Mouse (Mus musculus) midbrain, embryonic 15.5 days (tissue): ENCODE results near the gene Hand2. TPM values are rescaled to one million over a fixed set of nuclear protein-coding genes. Genes with fewer than 3 reads are reported as not detected.

Experiments used
- ATAC-seq: fragments of 200-750 bp; cut with Nextera tagmentation; replicated peaks from 2 replicates; pipeline ENCODE4 v1.8.0; 2017; ENCODE audit warnings: moderate TSS enrichment
- H3K27ac ChIP-seq: fragments of 300-500 bp; sonication (generic); 2 replicates; pipeline ENCODE4 v1.5.1; 2015; ENCODE audit warnings: mild to moderate bottlenecking, inconsistent platforms
- H3K27me3 ChIP-seq: fragments of 300-500 bp; sonication (generic); replicated peaks from 2 replicates; pipeline ENCODE4 v1.6.1; 2015; ENCODE audit warnings: inconsistent platforms
- H3K36me3 ChIP-seq: fragments of 300-500 bp; sonication (generic); replicated peaks from 2 replicates; pipeline ENCODE4 v1.6.1; 2015; ENCODE audit warnings: inconsistent platforms
- H3K4me1 ChIP-seq: fragments of 300-500 bp; sonication (generic); 2 replicates; pipeline ENCODE4 v1.6.1; 2015; ENCODE audit warnings: inconsistent platforms
- H3K4me2 ChIP-seq: fragments of 300-500 bp; sonication (generic); 2 replicates; pipeline ENCODE4 v1.6.1; 2015; ENCODE audit warnings: inconsistent platforms, mild to moderate bottlenecking, moderate library complexity
- H3K4me3 ChIP-seq: fragments of 300-500 bp; sonication (generic); 2 replicates; pipeline ENCODE4 v1.5.1; 2015; ENCODE audit warnings: mild to moderate bottlenecking, inconsistent platforms
- H3K9ac ChIP-seq: fragments of 300-500 bp; sonication (generic); 2 replicates; pipeline ENCODE4 v1.6.1; 2015; ENCODE audit warnings: mild to moderate bottlenecking, inconsistent platforms
- H3K9me3 ChIP-seq: fragments of 300-500 bp; sonication (generic); 2 replicates; pipeline ENCODE4 v1.6.1; 2016; ENCODE audit warnings: inconsistent platforms
- WGBS: fragments of 180-500 bp; shearing (Covaris S2); methylation state at CpG from one replicate; pipeline ENCODE4 v1.1.7; 2015; ENCODE audit warnings: mixed read lengths; 5-methylcytosine and 5-hydroxymethylcytosine counted together
- polyA plus RNA-seq: library from polyadenylated mRNA; unstranded; fragments of >200 nt; fragmentation: Nextera tagmentation; extraction: Ambion mirVana; gene quantifications from 2 replicates; pipeline ENCODE4 v1.2.1, GENCODE M21; 2015

Gene Hand2
- polyA plus RNA-seq, 1 experiment from 2014 or later, result not detected

- 3% methylated on average over 5 of the region's 5 CpGs for WGBS
- no peak overlapping the region for H3K9ac ChIP-seq
These were observed 2.8 kb upstream of the Hand2 start for GRCm38 (mm10) chr8:57317890-57318480.

DNA sequence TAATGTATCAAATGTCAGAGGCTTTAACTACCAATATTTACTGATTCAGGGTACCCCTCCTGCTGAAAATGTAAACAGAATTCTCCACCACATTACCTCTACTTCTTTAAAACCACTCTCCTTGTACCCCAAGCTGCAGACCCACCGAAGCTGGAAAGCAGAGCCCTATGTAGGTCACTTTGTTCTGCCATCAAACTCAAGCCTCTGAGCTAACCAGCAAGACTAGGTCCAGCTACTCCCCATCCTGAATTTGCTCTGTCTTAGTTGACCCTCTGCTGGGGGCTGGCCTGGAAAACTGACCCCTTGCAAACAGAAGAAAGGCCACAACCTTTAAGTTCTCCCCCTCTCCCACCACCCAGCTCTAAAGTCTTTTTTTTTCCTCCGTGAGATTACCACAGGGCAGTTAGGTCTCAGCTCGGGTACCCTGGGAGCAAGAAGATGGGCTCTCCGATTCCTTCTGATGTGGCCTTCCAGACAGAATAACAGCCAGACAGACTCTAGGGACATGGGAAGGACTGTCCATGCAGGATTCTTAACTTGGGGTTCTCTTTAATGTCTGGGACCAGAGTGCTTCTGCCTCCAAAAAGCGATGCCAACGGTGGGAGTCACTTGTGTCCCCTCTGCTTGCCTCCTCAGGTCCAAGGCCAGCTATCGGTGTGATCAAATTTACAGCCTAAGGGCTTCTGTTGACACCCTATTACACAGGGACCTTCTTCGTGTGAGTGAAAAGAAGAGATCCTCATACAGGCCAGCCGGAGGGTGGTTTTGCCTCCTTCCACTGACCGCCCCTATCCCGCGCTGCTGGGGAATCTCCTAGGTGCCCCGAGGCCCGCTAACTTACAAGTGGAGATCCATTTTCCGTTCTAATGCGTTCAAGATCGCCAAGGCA, 1.4 kb upstream of the Hand2 start:
- Histone ChIP-seq H3K4me2 (no peak overlapping the region), H3K27ac (no peak overlapping the region), H3K4me1 (peaks cover 14% of the 10 kb centered on the region), H3K9me3 (no peaks in the 10 kb centered on the region), H3K27me3 (peaks cover 86% of the 10 kb centered on the region), H3K4me3 (no peak overlapping the region), H3K9ac (no peak overlapping the region), H3K36me3 (no peaks in the 10 kb centered on the region)
- ATAC-seq, result no peak
- WGBS, result 1% methylated on average over 17 of the region's 17 CpGs

More at GRCm38 (mm10) chr8:57317890-57318480, 2.8 kb upstream of the Hand2 start:
- Histone ChIP-seq H3K4me2 (no peak overlapping the region), H3K9me3 (no peaks in the 10 kb centered on the region), H3K4me3 (no peak overlapping the region), H3K4me1 (peaks cover 14% of the 10 kb centered on the region), H3K36me3 (no peaks in the 10 kb centered on the region), H3K27me3 (peaks cover 86% of the 10 kb centered on the region), H3K27ac (no peak overlapping the region)
- ATAC-seq, result no peak

- no peak overlapping the region for H3K27ac ChIP-seq
- 1% methylated on average over 22 of the region's 22 CpGs for WGBS
- no peaks in the 10 kb centered on the region for H3K9me3 ChIP-seq
- H3K4me1 ChIP-seq, result peaks cover 14% of the 10 kb centered on the region
- H3K4me2 ChIP-seq, result no peak overlapping the region
- H3K4me3 ChIP-seq, result no peak overlapping the region
- H3K9ac ChIP-seq, result no peak overlapping the region
- ATAC-seq, result no peak
- H3K27me3 ChIP-seq, result peaks cover 85% of the 10 kb centered on the region
- H3K36me3 ChIP-seq, result no peaks in the 10 kb centered on the region
These were observed 700 bp upstream of the Hand2 start for GRCm38 (mm10) chr8:57319981-57320585.

DNA sequence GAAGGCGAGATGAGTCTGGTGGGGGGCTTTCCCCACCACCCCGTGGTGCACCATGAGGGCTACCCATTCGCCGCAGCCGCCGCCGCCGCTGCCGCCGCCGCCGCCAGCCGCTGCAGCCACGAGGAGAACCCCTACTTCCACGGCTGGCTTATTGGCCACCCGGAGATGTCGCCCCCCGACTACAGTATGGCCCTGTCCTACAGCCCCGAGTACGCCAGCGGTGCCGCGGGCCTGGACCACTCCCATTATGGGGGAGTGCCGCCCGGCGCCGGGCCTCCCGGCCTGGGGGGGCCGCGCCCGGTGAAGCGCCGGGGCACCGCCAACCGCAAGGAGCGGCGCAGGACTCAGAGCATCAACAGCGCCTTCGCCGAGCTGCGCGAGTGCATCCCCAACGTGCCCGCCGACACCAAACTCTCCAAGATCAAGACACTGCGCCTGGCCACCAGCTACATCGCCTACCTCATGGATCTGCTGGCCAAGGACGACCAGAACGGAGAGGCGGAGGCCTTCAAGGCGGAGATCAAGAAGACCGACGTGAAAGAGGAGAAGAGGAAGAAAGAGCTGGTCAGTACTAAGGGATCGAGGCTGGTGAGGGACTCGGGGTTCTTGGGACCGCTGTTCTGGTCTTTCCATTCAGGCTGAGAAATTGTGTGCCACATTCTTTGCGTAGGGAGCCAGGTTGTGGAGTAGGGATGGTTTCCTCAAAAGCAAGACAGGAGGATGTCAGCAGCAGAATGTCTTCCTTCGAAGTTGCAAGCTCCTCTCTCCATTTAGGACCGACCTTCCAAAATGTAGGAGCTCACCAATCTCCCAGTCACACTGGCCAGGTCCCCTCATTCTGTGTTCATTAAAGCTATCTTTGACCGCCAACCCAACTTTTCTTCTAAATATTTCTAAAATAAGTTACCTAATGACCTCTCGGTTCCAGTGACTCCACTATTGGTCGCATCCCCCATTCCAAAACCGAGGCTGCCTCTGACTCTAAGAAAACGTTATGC, 1.4 kb downstream of the Hand2 start:
- H3K27me3 ChIP-seq, result peaks cover 86% of the 10 kb centered on the region
- H3K4me3 ChIP-seq, result peak overlapping the region; percentile 28
- no peaks in the 10 kb centered on the region for H3K9me3 ChIP-seq
- H3K9ac ChIP-seq, result no peak overlapping the region
- H3K27ac ChIP-seq, result no peak overlapping the region
- peak; percentile 53 for ATAC-seq
- under 1% methylated on average over 53 of the region's 64 CpGs for WGBS
- peaks cover 14% of the 10 kb centered on the region for H3K4me1 ChIP-seq
- no peaks in the 10 kb centered on the region for H3K36me3 ChIP-seq
- H3K4me2 ChIP-seq, result peak overlapping the region; percentile 47

GRCm38 (mm10) chr8:57322961-57323941, 2.5 kb downstream of the Hand2 start:
- no peaks in the 10 kb centered on the region for H3K9me3 ChIP-seq
- H3K4me1 ChIP-seq, result peaks cover 16% of the 10 kb centered on the region
- WGBS, result 1% methylated on average over 31 of the region's 31 CpGs
- H3K27me3 ChIP-seq, result peaks cover 84% of the 10 kb centered on the region
- H3K4me3 ChIP-seq, result no peak overlapping the region
- no peak overlapping the region for H3K9ac ChIP-seq
- no peaks in the 10 kb centered on the region for H3K36me3 ChIP-seq
- ATAC-seq, result no peak
- no peak overlapping the region for H3K27ac ChIP-seq
- no peak overlapping the region for H3K4me2 ChIP-seq

DNA sequence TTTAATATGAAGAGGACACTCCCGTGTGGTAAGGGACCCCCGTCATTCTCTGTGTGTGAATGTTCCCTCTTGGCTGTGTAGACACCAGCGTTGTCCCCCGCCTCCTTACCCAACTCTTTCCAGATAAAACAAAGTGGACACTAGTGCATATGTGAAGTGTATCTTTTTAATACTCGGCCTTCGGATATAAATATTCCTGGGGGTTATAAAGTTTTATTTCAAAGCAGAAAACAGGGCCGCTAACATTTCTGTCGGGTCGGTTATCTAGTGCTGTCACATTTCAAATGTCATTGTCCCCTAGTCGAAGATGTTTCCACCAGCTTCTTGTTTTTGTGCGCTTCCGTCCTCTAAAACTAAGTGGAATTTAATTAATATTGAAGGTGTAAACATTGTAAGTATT, 3.3 kb downstream of the Hand2 start:
- Histone ChIP-seq H3K4me3 (no peak overlapping the region), H3K27ac (no peak overlapping the region), H3K9me3 (no peaks in the 10 kb centered on the region), H3K9ac (no peak overlapping the region), H3K27me3 (peaks cover 82% of the 10 kb centered on the region), H3K4me2 (no peak overlapping the region), H3K4me1 (peaks cover 24% of the 10 kb centered on the region), H3K36me3 (no peaks in the 10 kb centered on the region)
- no peak for ATAC-seq
- WGBS, result 3% methylated on average over 12 of the region's 12 CpGs

DNA sequence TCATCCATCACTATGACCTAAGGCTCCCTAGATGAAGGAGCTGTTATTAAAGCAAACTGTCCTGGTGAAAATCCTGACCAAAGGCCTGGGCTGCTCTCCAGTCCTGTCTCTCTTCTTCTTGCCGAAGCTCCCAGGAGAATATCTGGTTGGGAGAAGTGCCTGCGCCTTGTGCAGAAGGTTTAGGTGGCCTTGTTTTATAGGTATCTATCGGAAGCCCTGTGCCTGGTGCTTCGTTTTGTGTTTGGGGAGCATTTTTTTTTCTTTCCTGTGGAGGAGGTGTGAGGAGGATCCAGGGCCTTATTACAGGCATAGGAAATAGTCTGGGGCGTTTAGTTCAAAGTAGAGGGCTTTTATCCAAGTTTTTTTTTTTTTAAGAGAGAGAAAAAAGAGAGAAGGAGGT, 3.9 kb downstream of the Hand2 start:
- no peak overlapping the region for H3K9ac ChIP-seq
- H3K36me3 ChIP-seq, result no peaks in the 10 kb centered on the region
- H3K27me3 ChIP-seq, result peaks cover 82% of the 10 kb centered on the region
- ATAC-seq, result no peak
- no peak overlapping the region for H3K4me2 ChIP-seq
- H3K4me1 ChIP-seq, result peaks cover 24% of the 10 kb centered on the region
- no peaks in the 10 kb centered on the region for H3K9me3 ChIP-seq
- H3K27ac ChIP-seq, result no peak overlapping the region
- under 1% methylated on average over 5 of the region's 5 CpGs for WGBS
- H3K4me3 ChIP-seq, result no peak overlapping the region

DNA sequence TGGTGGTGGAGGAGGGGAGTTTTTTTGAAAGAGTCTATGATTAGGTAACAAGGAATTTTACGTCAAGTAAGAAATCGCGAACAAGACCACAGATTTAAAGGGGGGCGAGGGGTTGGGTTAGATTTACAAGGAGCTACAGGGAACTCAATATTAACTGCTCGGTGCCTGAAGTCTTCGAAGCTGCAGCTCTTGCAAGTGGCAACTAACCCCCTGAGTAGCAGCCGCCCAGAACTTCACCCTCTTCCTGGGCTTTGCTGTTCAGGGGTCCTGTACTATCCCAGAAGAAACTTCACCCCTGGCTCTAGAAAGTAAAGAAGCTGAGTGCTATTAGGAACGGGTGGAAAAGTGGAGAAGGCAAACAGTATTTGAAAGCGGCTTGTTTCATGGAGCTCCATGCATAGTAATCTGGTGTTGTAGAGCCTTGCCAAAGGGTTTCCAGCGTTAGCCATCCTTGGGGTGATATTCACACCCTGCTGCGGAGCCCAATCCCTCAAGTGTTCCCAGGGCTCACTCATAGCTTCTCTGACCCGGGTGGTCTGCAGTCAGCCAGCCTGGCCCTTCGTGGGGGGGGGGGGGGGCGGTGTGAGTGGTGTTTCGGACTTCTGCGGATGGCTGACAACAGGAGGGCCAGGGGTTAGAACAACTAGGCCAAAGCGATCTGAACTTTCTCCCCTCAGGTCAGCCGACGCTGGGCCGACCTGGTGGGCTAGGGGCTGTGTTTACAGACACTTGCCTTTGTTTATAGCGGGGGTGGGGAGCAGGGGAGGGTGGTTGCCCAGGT, 4.5 kb downstream of the Hand2 start:
- peaks cover 24% of the 10 kb centered on the region for H3K4me1 ChIP-seq
- no peaks in the 10 kb centered on the region for H3K36me3 ChIP-seq
- H3K27ac ChIP-seq, result no peak overlapping the region
- peaks cover 82% of the 10 kb centered on the region for H3K27me3 ChIP-seq
- H3K4me2 ChIP-seq, result no peak overlapping the region
- H3K4me3 ChIP-seq, result no peak overlapping the region
- ATAC-seq, result no peak
- H3K9ac ChIP-seq, result no peak overlapping the region
- no peaks in the 10 kb centered on the region for H3K9me3 ChIP-seq
- whole genome bisulfite sequencing, result 2% methylated on average over 21 of the region's 21 CpGs

DNA sequence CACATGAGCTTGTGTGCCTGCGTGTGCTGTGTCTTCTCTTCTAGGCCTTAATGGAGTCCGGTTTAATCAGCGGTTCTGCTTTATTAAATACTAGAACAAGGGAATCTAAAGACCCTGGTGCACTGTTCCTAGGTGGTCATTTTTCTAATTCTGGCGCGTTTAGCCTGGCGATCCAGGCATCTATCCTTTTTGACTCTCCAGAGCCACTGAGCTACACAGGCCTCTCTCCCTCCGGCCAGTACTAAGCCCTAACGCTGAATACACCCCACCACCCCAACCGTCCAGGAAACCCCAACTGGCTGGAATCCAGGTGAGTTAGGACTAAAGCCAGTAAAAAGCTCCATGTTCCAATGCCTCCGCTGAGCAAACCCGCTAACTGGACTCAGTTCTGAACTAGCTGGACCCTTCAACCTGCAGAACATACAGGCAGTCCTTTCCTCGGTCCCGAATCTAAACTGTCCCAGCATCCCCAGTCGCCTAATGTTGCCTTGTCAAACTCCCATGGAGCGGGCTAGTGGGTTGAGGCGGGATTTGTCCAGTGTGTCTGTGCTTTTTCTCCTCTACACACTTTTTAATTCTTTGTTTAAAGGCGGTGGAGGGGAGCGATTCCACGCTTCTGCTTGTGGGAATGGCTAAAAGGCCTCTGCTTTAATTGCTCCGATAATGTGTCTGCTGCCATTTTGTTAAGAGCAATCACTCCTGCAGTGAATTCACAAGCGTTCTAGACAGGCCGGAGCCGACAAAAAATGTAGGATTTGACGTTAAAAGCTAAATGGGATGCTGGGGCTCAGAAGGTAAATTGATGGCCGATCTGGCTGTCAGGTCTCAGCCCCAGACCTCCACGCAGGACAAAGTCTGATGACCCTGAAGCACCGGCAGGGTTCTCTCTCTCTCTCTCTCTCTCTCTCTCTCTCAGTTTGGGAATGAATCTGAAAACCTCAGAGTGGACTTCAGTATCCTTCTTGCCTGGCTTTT, 5.6 kb downstream of the Hand2 start:
- no peaks in the 10 kb centered on the region for H3K9me3 ChIP-seq
- H3K27me3 ChIP-seq, result peaks cover 86% of the 10 kb centered on the region
- H3K4me2 ChIP-seq, result no peak overlapping the region
- no peaks in the 10 kb centered on the region for H3K36me3 ChIP-seq
- no peak overlapping the region for H3K27ac ChIP-seq
- no peak overlapping the region for H3K9ac ChIP-seq
- H3K4me1 ChIP-seq, result peaks cover 17% of the 10 kb centered on the region
- 5% methylated on average over 27 of the region's 27 CpGs for WGBS
- ATAC-seq, result no peak
- H3K4me3 ChIP-seq, result no peak overlapping the region
